Mouse (Mus musculus): ENCODE measurements around the gene Zfp423. TPM values are rescaled to one million over a fixed set of nuclear protein-coding genes. Genes with fewer than 3 reads are reported as not detected.
A peak's percentile ranks its signal among the peaks of the same experiment; 100 is the strongest.

Gene Zfp423
- 25.4 and 31.1 TPM in 2 replicates for polyA plus RNA-seq (2012; rRNA removed)

- no peak for DNase-seq (ENCODE audit: low read depth)
These were observed at the start of gene Zfp423 for GRCm38 (mm10) chr8:87959320-87959920. Gene Zfp423, minus strand, starts transcription at chr8:87959595.

- DNase-seq (ENCODE audit: low read depth): no peak
These were observed 47.4 kb upstream of the Zfp423 start for GRCm38 (mm10) chr8:88006811-88007210.

GRCm38 (mm10) chr8:87984778-87985177 lies 25.4 kb upstream of the Zfp423 start:
- DNase-seq (ENCODE audit: low read depth): no peak

GRCm38 (mm10) chr8:87984032-87984431 lies 24.6 kb upstream of the Zfp423 start:
- no peak for DNase-seq (ENCODE audit: low read depth)

GRCm38 (mm10) chr8:87982936-87983335 lies 23.5 kb upstream of the Zfp423 start:
- no peak for DNase-seq (ENCODE audit: low read depth)

- DNase-seq (ENCODE audit: low read depth): no peak
These were observed 16.0 kb upstream of the Zfp423 start for GRCm38 (mm10) chr8:87975466-87975809.

- DNase-seq (ENCODE audit: low read depth): no peak
These were observed 15.5 kb upstream of the Zfp423 start for GRCm38 (mm10) chr8:87974759-87975465.

- DNase-seq (ENCODE audit: low read depth): no peak
These were observed 14.8 kb upstream of the Zfp423 start for GRCm38 (mm10) chr8:87974122-87974758.

GRCm38 (mm10) chr8:87967866-87968620 lies 8.6 kb upstream of the Zfp423 start:
- DNase-seq (ENCODE audit: low read depth): no peak

GRCm38 (mm10) chr8:87967057-87967820 lies 7.8 kb upstream of the Zfp423 start:
- no peak for DNase-seq (ENCODE audit: low read depth)

- no peak for DNase-seq (ENCODE audit: low read depth)
These were observed 3.3 kb upstream of the Zfp423 start for GRCm38 (mm10) chr8:87962514-87963225.

- DNase-seq (ENCODE audit: low read depth): no peak
These were observed 2.5 kb upstream of the Zfp423 start for GRCm38 (mm10) chr8:87961680-87962513.

GRCm38 (mm10) chr8:87961108-87961507 lies 1.7 kb upstream of the Zfp423 start:
- DNase-seq (ENCODE audit: low read depth): no peak

GRCm38 (mm10) chr8:87960061-87960749 lies 810 bp upstream of the Zfp423 start:
- no peak for DNase-seq (ENCODE audit: low read depth)

GRCm38 (mm10) chr8:87958451-87959319 lies 710 bp downstream of the Zfp423 start:
- DNase-seq (ENCODE audit: low read depth): no peak

- no peak for DNase-seq (ENCODE audit: low read depth)
These were observed 1.4 kb downstream of the Zfp423 start for GRCm38 (mm10) chr8:87957871-87958450.

- peak; percentile 81 for DNase-seq (ENCODE audit: low read depth)
These were observed 3.4 kb downstream of the Zfp423 start for GRCm38 (mm10) chr8:87956001-87956400.

GRCm38 (mm10) chr8:87953473-87953872 lies 5.9 kb downstream of the Zfp423 start:
- no peak for DNase-seq (ENCODE audit: low read depth)

Measured in gonadal fat pad, adult 2 months (tissue).